Mouse (Mus musculus): Measurements from ENCODE around the gene Mapk8ip1.

DNA sequence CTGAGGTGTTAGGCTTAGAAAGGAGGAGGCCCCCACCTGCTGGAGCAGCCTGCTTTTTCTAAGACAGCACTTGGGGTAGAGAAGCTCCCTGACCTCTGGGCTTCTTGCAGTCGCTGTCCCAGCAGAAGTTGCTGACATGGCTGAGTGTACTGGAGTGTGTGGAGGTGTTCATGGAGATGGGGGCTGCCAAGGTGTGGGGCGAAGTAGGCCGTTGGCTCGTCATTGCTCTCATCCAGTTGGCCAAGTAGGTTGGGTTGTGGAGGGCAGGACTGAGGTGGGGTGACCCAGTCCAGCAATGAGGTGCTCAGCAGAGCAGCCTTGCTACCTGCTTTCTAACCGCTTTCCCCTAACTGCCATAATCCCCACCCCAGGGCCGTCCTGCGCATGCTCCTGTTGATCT lies 23.7 kb downstream of the Mapk8ip1 start:
- TF ChIP-seq CTCF (IDR thresholded peaks at IDR 0.05; ENCODE audit: low read depth, low read length), result no peak
- no peak for TF ChIP-seq GATA1 (IDR thresholded peaks at IDR 0.05; ENCODE audit: borderline replicate concordance, low read length)
- no peak for TF ChIP-seq TAL1 (conservative IDR thresholded peaks at IDR 0.05; ENCODE audit: low read depth, low read length)
- no peak for TF ChIP-seq GATA2 (IDR thresholded peaks at IDR 0.05; ENCODE audit: borderline replicate concordance, low read depth, low read length)
